Mouse (Mus musculus): ENCODE data around the gene Nckap5.

DNA sequence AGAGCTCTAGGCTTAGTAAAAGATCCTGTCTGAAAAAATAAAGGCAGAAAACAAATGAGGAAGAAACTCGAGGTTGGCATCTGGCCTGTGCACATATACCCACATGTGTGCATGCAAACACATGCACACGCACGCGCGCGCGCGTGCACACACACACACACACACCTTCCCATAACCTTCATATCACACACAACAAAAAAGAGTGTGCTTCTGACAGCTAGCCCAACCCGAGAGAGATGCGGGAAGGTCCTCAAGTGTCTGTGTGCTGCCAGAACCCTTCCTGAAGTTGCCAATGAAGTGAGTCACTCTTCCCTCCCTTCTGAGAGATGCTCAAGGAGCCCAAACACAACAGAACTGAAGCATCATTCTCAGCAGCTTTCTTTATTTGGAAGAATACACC is 905.1 kb downstream of the Nckap5 start:
- no peak for TF ChIP-seq CTCF (IDR thresholded peaks at IDR 0.05; ENCODE audit: insufficient read depth, low read length)
- TF ChIP-seq POLR2A (IDR thresholded peaks at IDR 0.05; ENCODE audit: borderline replicate concordance, extremely low read depth, low read depth, low read length), result no peak
